Mouse (Mus musculus) thymus, postnatal 0 days (tissue): ENCODE measurements around the gene Gm21985. TPM values are rescaled to one million over a fixed set of nuclear protein-coding genes. Genes with fewer than 3 reads are reported as not detected.

Source experiments
- DNase-seq: peaks from one replicate; pipeline ENCODE4 v3.0.0-alpha.2; 2015; ENCODE audit warnings: low spot score
- polyA plus RNA-seq: library from polyadenylated mRNA; unstranded; fragments of >200 nt; fragmentation: Nextera tagmentation; extraction: Ambion mirVana; gene quantifications from 2 replicates; pipeline ENCODE4 v1.2.1, GENCODE M21; 2015

Gm21985 gene
- polyA plus RNA-seq, 1 experiment from 2014 or later: not detected

DNA sequence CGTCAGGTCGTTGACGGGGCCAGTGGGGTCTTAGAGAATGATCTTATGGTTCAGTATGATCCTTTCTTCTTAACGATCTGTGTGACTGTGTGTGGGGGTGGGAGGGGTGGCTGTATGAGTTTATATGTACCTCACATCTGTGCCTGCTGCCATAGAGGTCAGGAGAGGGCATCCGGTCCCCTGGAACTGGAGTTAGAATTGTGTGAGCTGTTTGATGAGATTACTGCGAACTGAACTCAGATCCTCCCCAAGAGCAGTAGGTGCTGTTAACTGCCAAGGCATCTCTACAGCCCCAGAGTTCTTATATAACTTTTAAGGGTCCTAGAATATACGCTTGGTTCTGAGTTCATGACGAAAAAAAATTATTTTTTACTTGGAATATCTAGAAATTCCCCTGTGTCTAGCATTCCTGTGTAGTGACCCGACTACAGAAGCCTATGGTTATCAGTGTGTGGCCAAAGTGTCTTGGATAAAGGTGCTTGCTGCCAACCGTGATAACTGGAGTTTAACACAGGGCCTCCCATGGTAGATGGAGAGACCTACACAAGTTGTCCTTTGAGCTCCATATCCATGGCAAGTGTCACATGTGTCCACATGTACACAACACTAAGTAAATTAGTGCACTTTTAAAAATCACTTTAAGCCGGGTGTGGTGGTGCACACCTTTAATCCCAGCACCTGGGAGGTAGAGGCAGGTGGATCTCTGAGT, 62.1 kb downstream of the Gm21985 start:
- no peak for DNase-seq

- DNase-seq: no peak
Measured at GRCm38 (mm10) chr2:112332051-112332898, 66.2 kb downstream of the Gm21985 start.

DNA sequence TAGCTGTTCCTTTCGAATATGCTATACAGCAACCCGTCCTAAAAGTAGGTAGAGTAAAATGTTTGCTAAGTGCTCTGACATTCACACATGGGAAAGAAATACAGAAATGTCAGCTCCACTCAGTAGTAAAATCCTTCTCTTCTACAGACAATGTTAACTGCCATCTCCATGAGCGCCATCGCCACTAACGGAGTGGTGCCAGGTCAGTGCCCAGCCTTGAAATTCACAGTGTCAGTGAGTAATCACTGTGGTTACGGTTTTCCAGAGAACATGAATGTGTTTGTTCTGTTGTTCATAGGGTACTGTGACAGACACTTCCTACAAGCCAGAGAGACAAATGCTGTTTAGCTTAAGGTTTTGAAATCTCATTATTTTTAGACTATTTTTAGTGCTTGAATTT, 71.1 kb downstream of the Gm21985 start:
- no peak for DNase-seq

GRCm38 (mm10) chr2:112339736-112340135, 73.6 kb downstream of the Gm21985 start:
- peak; percentile 6 for DNase-seq

- DNase-seq: no peak
Measured at GRCm38 (mm10) chr2:112341117-112341516, 75.0 kb downstream of the Gm21985 start.

GRCm38 (mm10) chr2:112348246-112348645, 82.1 kb downstream of the Gm21985 start:
- no peak for DNase-seq

DNA sequence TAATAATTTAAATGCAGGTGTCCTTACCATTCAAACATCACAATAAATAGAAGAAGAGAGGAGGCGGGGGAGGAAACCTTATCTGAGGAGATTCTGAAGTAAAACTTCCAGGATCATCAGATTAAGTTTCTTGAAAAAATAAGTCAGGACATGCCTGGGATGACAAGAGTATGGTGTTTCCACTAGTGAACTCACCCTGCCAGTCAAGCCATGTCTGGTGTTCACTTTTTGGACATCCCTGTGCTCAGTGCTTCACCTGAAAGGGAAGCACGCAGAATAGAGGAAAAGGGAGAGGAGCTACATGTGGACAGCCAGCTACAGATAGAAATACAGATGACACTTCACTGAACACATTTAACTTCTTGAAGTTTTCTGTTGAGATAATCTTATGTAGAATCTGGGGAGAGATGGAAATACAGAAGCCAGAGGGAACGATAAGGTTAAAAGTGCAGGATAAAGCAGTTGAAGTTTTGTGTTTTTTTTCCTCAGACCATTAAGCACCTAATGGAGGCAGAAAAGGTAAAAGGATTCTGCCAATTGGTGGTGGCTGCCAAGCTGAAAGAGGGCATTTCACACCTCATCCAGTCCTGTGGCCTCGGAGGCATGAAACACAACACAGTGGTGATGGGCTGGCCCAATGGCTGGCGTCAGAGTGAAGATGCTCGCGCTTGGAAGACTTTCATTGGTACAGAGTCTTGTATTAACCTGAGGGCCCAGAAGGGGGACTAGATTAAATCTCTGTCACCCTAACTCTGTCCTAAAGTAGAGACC, 87.8 kb downstream of the Gm21985 start:
- no peak for DNase-seq

DNA sequence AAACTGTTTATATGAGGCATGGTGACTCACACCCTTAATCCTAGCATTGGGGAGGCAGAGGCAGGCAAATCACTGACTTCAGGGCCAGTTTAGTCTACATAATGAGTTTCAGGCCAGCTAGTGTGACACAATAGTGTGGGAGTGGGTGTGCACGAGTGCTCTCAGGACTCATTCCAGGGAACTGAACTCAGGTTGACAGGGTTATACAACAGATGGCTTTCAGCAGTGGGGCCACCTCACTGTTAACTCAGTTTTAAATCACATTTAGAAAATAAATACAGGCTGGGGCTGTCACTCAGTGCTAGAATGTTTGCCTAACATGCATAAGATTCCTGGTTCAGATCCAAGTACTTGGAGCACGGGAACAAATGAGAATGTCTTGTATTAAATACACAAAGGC, 93.5 kb downstream of the Gm21985 start:
- DNase-seq: no peak

- no peak for DNase-seq
Measured at GRCm38 (mm10) chr2:112360012-112360780, 94.1 kb downstream of the Gm21985 start.

DNA sequence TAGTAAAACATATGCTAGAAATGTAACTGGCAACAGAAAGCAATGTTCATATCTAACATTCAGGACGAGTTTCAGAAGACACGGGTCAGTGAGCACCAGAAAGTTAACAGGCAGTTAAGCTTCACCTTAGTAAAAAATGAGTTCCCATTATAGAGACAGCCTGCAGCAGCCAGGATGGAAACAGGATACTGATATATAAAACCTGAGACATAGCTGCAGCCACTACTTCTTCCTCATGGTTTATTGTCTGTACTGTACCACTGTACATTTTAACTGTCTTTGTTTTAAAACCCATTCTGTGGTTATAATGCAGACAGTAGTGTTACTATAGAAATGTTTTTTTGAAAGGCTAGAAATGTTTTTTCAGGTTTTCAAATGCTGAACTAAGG, 94.7 kb downstream of the Gm21985 start:
- DNase-seq: no peak

- DNase-seq: peak; percentile 1
Measured at GRCm38 (mm10) chr2:112367222-112367621, 101.1 kb downstream of the Gm21985 start.

GRCm38 (mm10) chr2:112367726-112368673, 101.9 kb downstream of the Gm21985 start, which contains the start of gene Emc4:
TSS of gene Emc4 (minus strand) at chr2:112368027.
- DNase-seq: peak; percentile 90

DNA sequence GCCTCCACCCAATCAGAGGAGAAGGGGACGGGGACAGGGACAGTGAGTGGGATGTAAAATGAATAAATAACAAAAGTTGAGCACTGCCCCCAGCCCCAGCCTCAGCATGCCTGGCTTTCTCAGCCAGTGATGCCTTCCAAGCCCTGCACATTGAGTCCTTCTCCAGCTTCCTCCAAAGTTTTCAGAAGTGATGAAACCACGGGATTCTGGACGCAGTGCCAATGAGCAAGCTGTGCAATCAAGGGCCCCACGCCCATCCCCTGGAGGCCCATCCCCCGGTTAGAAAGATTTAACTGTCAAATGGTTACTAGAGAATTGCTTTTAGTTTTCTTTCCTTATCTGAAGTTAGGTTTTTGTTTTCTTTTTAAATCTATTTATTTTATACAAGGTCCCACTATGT, 103.8 kb downstream of the Gm21985 start:
- no peak for DNase-seq

DNA sequence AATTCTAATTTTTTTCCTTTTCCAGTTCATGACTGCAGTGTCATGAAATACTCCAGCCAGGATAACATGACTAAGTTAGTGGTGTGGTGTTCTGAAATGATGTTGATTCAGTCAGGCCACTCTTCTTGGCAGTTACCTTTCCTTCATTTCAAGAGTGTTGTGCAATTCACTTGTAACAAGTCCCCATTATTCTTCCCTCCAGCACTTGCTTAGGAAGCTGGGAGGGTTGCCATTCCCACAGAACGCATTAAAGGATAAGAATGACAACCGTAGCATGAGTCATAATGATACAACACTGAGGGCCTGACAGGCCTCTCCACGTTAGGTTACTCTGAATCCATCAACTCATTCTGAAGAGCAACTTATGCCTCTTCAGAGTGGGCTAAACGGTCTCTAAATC, 107.0 kb downstream of the Gm21985 start:
- no peak for DNase-seq

DNA sequence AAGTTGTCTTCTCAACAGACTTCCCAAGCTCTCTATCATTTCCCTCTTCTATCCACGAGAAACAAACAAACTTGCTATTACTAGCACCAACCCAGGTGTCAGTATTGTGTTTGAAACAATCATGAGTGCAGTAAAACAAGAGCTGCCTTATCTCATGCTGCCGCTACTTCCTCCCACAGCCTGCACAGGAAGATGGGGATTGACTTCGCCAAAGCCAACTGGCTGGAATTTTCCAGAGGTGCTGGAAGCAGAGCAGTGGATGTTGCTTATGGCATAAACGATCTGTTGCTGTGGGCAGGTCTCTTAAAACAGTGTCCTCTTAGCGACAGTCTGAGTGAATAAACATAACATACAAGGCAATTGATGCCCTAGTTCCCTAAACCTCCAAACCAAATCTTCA, 108.5 kb downstream of the Gm21985 start:
- DNase-seq: no peak

- peak; percentile 95 for DNase-seq
Measured at GRCm38 (mm10) chr2:112378973-112379898, 113.1 kb downstream of the Gm21985 start, which contains the start of gene Katnbl1. TSS of gene Katnbl1 (plus strand) at chr2:112379211.

DNA sequence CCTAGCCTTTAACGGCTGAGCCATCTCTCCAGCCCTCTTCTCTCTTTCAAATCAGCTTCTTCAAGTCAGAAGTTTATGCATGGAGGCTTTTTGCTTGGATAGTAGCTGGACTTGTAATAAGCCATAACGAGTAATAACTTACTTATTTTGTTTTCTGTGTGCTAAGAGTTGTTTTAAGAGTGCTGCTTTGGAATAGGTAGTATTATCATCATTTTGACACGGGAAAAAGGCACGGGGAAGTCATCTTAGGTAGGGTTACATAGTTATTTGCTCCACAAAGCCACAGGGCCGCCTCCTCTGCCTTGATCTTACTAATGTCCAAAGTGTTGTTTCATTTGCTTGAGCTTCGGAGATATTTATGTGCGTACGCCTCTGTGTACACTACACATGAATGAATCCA, 114.0 kb downstream of the Gm21985 start:
- DNase-seq: no peak

DNA sequence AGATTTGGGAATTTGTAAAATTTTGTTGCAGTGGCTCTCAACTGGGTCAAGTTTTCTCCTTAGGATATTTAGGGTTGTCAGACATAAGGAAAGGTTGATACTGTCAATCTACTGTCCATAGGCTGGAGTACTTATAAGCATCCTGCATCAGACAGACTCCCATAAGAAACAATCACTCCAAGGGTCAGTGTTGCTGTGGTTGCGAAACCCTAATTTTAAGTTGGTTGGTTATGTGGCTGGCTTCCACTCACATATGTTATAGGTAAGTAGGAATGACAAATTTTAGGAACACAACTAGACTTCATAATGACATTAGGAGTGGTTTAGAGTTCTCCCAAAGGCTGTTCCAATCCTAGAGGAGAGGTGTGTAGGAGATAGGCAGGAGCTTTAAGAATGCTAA, 115.1 kb downstream of the Gm21985 start:
- DNase-seq: no peak

DNA sequence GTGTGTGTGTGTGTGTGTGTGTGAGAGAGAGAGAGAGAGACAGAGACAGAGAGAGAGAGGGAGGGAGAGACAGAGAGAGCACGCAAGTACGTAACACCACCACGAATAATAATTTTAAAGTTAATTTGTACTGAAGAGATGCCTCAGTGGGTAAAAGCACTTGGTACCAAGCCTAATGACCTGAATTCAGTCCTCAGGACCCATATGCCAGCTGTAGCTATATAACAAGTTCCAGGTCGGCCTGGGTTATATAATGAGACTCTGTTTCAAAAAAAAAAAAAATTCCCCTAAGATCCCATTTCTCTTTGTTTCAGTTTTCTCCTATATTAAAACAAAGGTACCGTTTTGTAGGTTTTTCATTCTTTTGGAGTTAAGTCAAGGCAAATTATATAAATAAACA, 124.7 kb downstream of the Gm21985 start:
- DNase-seq: no peak
